Mouse (Mus musculus) heart, postnatal 0 days (tissue): Measurements from ENCODE around the gene Gm5244.

ENCODE experiments used
- CTCF ChIP-seq: IDR thresholded peaks from 2 replicates; pipeline ENCODE4 v1.5.1; 2016; ENCODE audit warnings: antibody characterized with exemption, control low read depth, low read depth
- EP300 ChIP-seq: IDR thresholded peaks from 2 replicates; pipeline ENCODE4 v1.6.1; 2016; ENCODE audit warnings: antibody characterized with exemption, low read depth

DNA sequence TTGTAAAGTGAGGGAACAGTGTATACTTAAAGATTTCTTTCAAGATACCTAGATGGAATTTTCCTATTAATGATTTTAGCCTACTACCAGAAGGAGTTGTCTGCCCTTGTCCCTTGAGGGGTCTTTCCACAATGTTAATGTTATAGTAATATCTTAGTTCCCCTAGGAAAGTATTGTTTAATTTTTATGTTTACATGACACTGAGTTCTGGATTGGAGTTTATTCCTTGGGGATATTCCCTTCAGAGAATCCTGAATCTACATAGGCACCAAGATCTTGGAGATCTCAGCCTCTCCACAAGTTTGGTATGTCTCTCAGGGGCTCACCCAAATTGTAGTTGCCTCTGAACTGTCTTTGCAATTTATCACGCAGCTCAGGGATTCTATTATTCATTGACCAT, 10.5 kb downstream of the Gm5244 start, which contains the start of gene Olfr1444:
- TF ChIP-seq CTCF (no peak), EP300 (no peak)
